Mouse (Mus musculus): ENCODE results near the gene 1700029P11Rik. TPM values are rescaled to one million over a fixed set of nuclear protein-coding genes. Genes with fewer than 3 reads are reported as not detected.
A peak's percentile ranks its signal among the peaks of the same experiment; 100 is the strongest.

1700029P11Rik gene
- polyA plus RNA-seq (2015; fragmentation: Nextera tagmentation; extraction: Ambion mirVana): not detected in 2 replicates

DNA sequence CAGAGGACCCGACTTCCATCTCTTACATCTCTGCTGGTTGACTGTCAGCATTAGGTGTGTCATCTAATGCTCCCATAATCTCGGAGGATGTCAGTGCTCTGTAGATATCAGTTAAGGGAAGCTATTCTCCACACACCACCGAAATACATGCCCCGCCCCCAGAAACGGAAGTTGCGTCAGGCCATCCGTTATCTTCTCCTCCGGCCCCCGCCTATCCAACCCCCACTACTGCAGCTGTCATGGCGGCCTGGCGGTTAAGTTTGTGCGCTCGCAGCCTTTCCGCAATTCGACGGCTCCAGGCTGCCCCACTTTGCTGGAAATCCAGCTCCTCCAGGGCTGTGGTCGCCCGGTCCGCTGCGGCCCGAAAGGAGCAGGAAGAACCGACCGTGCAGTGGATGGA lies at the start of gene 1700029P11Rik:
Gene 1700029P11Rik, plus strand, starts transcription at position 220 of the 400 bp plus-strand sequence.
- no peaks in the 10 kb centered on the region for H3K9me3 ChIP-seq
- H3K27me3 ChIP-seq: no peaks in the 10 kb centered on the region
- H3K4me3 ChIP-seq: no peak within 1 kb of the TSS
- no peak within 1 kb of the TSS for H3K4me2 ChIP-seq
- no peak within 1 kb of the TSS for H3K27ac ChIP-seq
- no peaks in the 10 kb centered on the region for H3K4me1 ChIP-seq (replicated peaks)
- H3K9ac ChIP-seq: no peak within 1 kb of the TSS
- ATAC-seq (ENCODE audit: low FRiP score): no peak
- no peaks in the 10 kb centered on the region for H3K36me3 ChIP-seq
- 96% methylated on average over 23 of the region's 23 CpGs for WGBS

DNA sequence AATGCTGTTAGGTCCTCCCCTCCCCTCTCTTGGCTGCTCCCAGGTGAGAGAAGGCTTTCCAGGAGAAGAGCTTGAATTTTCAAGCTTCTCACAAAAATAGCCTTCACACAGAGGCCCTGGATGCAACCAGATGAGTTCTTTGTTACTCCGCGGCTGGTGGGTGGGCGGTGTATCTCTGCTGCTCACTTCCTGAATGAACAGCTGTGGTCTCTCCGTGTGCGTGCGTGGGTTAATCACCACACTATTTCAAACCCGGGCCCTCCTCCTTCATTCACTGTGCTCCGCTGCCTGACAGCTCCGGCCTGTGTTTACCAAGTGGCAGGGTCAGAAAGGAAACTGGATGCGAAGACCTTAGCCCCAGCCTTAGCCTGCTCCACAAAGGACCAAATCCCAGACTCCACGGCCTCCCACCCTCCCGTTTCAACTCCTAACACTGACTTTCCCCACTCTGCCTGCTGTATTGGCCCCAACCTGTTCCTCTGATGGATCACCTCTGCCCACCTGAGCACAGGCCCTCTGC lies 47.3 kb upstream of the 1700029P11Rik start:
- no peak for ATAC-seq (ENCODE audit: low FRiP score)
- Histone ChIP-seq H3K27ac (no peak overlapping the region), H3K36me3 (no peaks in the 10 kb centered on the region), H3K9ac (no peak overlapping the region), H3K4me1 (replicated peaks) (peaks cover 26% of the 10 kb centered on the region), H3K9me3 (no peaks in the 10 kb centered on the region), H3K4me3 (no peak overlapping the region), H3K4me2 (no peak overlapping the region), H3K27me3 (no peaks in the 10 kb centered on the region)
- 37% methylated on average over 12 of the region's 12 CpGs for WGBS

DNA sequence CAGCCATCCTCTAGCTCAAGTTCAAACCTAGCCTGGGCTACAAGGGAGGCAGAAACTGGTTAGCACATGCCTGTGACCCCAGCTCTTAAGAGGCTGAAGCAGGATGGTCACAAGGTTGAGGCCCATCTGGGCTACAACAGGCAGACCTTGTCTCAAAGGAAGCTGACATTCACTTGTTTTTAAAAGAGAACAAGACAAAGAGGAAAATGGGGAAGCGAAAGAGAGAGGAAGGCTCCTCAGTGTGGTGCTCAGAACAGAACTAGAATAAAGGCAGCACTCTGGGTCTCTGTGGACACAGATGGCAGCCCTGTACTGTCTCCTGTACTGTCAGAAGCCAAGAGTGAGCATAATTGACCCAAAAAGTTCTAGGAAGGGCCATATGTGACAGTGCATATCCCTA lies 46.4 kb upstream of the 1700029P11Rik start:
- 81% methylated on average over 1 of the region's 1 CpGs for WGBS
- Histone ChIP-seq H3K4me3 (no peak overlapping the region), H3K9ac (no peak overlapping the region), H3K27me3 (no peaks in the 10 kb centered on the region), H3K36me3 (no peaks in the 10 kb centered on the region), H3K4me1 (replicated peaks) (peaks cover 36% of the 10 kb centered on the region), H3K27ac (no peak overlapping the region), H3K9me3 (no peaks in the 10 kb centered on the region), H3K4me2 (no peak overlapping the region)
- no peak for ATAC-seq (ENCODE audit: low FRiP score)

DNA sequence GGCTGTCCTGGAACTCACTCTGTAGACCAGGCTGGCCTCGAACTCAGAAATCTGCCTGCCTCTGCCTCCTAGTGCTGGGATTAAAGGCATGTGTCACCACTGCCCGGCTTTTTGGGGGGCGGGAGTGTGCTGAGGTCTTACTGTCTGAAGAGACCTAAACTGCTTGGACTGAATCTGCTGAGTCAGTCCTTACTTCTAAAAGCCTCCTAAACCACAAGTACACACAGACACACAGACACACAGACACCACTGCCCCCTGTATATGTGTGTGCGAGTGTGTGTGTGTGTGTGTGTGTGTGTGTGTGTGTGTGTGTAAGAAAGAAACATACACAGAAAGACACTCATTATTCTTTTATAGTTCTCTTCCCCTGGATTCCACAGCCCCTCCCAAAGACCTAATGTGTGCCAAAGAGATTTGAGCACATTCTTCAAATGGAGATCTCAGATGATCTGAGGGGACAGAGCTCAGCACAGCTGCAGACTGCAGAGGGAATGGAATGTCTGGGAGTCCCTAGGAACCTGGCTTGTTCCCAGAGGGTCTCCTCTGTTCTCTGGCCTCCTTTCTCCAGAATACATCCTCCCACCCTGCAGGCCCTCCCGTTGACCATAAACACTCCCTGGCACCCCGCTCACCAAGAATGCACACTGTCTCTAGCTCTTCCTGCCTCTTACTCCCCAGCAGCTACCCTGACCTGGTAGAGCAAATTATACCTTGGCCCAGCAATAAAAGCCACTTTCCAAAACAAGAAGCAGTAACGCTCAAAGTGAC lies 44.3 kb upstream of the 1700029P11Rik start:
- H3K4me1 ChIP-seq (replicated peaks): peaks cover 43% of the 10 kb centered on the region
- peak overlapping the region; percentile 87 for H3K9ac ChIP-seq
- peak overlapping the region; percentile 79 for H3K4me2 ChIP-seq
- no peaks in the 10 kb centered on the region for H3K27me3 ChIP-seq
- peak overlapping the region; percentile 64 for H3K4me3 ChIP-seq
- ATAC-seq (ENCODE audit: low FRiP score): peak; percentile 22; the same call in 1 of the 2 replicates
- WGBS: 58% methylated on average over 7 of the region's 7 CpGs
- peak overlapping the region; percentile 95 for H3K27ac ChIP-seq
- peaks cover 10% of the 10 kb centered on the region for H3K36me3 ChIP-seq
- no peaks in the 10 kb centered on the region for H3K9me3 ChIP-seq

DNA sequence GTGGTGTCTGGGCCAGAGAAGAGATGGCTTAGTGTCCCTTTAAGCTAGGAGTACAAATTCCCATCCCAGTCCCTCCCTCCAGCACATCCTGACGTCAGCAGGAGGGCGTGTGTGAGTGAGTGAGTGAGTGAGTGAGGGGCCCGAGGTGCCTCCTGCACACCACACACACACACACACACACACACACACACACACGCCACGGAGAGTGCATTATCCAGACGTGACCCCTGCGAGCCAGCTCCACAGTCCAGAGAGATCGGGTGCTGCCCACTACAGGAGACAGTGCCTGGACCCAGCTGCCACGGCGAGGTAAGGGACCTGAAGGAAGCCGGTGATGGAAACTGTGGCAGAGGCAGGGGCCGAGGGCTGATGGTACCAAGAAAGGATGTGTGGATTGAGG lies 43.7 kb upstream of the 1700029P11Rik start, which contains the start of gene Csdc2:
Gene Csdc2, plus strand, starts transcription at position 81 of the 400 bp plus-strand sequence.
- Histone ChIP-seq H3K9me3 (no peaks in the 10 kb centered on the region), H3K4me1 (replicated peaks) (peaks cover 43% of the 10 kb centered on the region), H3K27ac (peak within 1 kb of the TSS; percentile 95), H3K27me3 (no peaks in the 10 kb centered on the region), H3K4me3 (peak within 1 kb of the TSS; percentile 64), H3K4me2 (peak within 1 kb of the TSS; percentile 79), H3K36me3 (peaks cover 10% of the 10 kb centered on the region), H3K9ac (peak within 1 kb of the TSS; percentile 87)
- 0% methylated on average over 12 of the region's 12 CpGs for WGBS
- ATAC-seq (ENCODE audit: low FRiP score): peak; percentile 78

DNA sequence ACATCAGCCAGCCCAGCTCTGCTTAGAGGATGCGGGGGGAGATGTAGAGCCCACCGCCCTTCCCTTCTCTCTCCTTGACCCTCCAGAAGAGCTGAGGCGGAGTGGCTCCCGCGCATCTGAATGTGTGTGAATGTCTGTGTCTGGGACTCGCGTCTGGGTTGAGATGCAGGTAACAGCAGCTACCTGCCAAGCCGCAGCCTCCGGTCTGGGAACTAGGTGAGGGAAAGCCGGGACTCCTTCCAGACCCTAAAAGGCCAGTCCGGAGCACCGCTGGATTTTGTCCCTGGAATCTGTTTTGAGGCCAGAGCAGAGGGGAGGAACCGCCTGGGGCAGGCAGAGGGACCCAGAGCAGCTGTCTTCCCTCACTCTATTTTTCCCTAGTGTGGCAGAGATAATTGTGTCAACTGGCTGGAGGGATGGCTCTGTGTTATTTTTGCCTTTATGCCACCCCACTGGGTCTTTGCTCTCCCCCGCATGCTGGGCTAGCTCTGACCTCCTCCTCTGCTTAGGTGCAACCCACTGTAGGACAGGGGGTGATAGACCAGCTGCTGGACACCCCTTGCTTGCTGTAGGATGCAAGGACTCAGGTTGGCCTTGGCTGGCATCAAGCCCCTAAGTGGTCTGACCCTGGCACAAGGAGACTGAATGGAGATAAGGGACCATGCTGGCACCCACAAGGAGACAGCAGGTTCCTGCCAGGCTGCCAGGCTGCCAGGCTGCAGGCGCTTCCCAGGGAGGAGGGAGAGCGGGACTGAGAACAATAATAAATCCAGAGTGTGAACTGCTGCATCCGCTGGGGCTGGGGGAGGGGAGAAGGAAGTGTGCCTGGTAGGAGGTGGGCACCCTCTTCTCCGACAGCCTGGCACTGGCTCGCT lies 43.0 kb upstream of the 1700029P11Rik start:
- Histone ChIP-seq H3K4me2 (peak overlapping the region; percentile 79), H3K4me3 (peak overlapping the region; percentile 64), H3K9ac (peak overlapping the region; percentile 87), H3K9me3 (no peaks in the 10 kb centered on the region), H3K4me1 (replicated peaks) (peaks cover 45% of the 10 kb centered on the region), H3K27me3 (no peaks in the 10 kb centered on the region), H3K36me3 (peaks cover 10% of the 10 kb centered on the region), H3K27ac (peak overlapping the region; percentile 95)
- peak; percentile 44 for ATAC-seq (ENCODE audit: low FRiP score)
- WGBS: 6% methylated on average over 19 of the region's 19 CpGs

DNA sequence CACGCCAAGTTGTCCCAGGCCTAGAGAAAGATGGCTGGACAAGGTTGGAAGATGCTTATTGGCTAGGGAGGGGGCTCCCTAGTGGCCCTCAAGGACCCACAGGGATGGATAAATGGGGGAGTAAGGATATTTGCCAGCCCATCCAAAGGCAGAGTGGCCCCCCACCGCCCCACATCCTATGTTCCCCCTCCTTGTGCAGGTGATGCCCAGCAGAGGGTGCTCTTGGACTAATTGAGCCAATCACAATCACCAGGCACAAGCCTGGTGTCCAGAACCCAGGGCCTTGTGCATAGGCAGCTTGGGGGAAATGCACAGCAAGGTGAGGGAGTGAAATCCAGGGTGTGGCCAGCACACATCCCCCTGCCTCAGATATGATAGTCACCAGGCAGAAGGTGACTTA lies 42.1 kb upstream of the 1700029P11Rik start:
- Histone ChIP-seq H3K27ac (peak overlapping the region; percentile 95), H3K4me2 (peak overlapping the region; percentile 79), H3K9me3 (no peaks in the 10 kb centered on the region), H3K4me1 (replicated peaks) (peaks cover 42% of the 10 kb centered on the region), H3K4me3 (peak overlapping the region; percentile 64), H3K36me3 (peaks cover 10% of the 10 kb centered on the region), H3K9ac (peak overlapping the region; percentile 87), H3K27me3 (no peaks in the 10 kb centered on the region)
- WGBS: 28% methylated on average over 2 of the region's 2 CpGs
- ATAC-seq (ENCODE audit: low FRiP score): peak; percentile 35; the same call in 1 of the 2 replicates

DNA sequence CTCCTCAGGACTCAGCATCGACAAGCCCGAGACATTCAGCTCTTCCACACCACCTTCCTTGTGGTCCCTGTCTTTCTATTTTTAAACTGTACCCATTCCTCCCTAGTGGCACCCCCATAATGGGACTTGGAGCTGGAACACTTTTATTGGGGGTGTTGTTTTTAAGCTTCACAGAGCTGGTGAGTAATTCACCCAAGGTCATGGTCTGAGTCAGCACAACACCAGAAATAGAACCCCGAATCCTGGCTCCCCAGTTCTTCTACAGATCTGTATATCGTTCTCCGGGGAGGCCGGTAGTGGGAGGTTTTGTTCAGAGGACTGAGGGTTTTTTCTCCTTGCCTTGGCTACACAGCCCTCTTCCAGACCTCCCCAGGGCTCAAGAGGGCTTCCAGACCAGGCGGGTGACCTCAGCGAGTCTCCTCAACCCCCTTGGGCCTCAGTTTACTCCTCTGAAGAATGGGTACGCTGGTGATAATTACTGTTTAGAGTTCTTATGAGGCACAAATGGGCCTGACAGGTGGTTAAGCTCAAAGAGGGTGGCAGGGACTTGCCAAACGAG lies 41.1 kb upstream of the 1700029P11Rik start:
- H3K4me3 ChIP-seq: no peak overlapping the region
- 0 out of 2 replicates have a peak overlapping the region, but pooled peaks have one; percentile 19 for H3K9ac ChIP-seq
- H3K36me3 ChIP-seq: peaks cover 10% of the 10 kb centered on the region
- ATAC-seq (ENCODE audit: low FRiP score): no peak
- H3K9me3 ChIP-seq: no peaks in the 10 kb centered on the region
- H3K4me2 ChIP-seq: peak overlapping the region; percentile 79; the same call in 1 of the 2 replicates
- no peak overlapping the region for H3K27ac ChIP-seq
- 89% methylated on average over 10 of the region's 10 CpGs for WGBS
- H3K4me1 ChIP-seq (replicated peaks): peaks cover 46% of the 10 kb centered on the region
- H3K27me3 ChIP-seq: no peaks in the 10 kb centered on the region

DNA sequence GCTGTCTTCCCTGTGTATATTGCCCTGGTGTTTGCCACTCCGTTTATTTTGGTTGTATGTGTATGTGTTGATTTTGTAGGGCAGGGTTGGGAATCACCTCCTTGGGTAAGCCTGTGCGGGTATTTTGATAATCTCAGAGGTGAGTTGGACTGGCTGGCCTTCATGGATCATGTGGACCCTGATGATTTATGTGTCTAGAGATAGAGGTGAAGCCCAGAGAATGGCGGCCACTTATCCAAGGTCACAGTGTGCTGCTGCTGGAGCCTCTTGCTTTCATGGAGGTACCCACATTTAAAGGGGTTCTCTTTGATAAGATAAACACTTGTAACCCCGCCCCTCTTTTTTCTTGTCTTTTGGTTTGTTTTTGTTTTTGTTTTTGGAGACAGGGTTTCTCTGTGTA lies 40.6 kb upstream of the 1700029P11Rik start:
- ATAC-seq (ENCODE audit: low FRiP score): no peak
- H3K9ac ChIP-seq: no peak overlapping the region
- no peak overlapping the region for H3K4me2 ChIP-seq
- no peak overlapping the region for H3K27ac ChIP-seq
- no peaks in the 10 kb centered on the region for H3K27me3 ChIP-seq
- WGBS: 91% methylated on average over 4 of the region's 4 CpGs
- peaks cover 10% of the 10 kb centered on the region for H3K36me3 ChIP-seq
- H3K9me3 ChIP-seq: no peaks in the 10 kb centered on the region
- no peak overlapping the region for H3K4me3 ChIP-seq
- peaks cover 46% of the 10 kb centered on the region for H3K4me1 ChIP-seq (replicated peaks)

DNA sequence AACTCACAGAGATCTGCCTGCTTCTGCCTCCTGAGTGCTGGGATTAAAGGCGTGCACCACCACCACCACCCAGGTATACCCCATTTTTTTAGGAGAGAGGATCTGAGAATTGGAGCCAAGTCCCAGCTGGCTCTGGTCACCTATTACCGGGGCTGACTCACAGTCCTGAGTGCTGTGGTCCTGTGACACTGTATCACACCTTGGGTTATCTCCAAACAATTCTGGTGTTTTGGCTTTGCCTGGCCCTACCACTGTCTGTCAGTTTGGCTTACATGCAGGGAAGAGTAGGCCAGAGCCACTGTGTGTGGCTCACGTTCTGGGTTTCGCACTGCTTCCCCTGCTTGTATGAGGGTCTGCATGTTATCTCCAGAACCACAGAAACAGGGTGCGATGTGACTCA lies 40.1 kb upstream of the 1700029P11Rik start:
- Histone ChIP-seq H3K36me3 (peaks cover 10% of the 10 kb centered on the region), H3K27me3 (no peaks in the 10 kb centered on the region), H3K4me1 (replicated peaks) (peaks cover 46% of the 10 kb centered on the region), H3K27ac (no peak overlapping the region), H3K4me3 (no peak overlapping the region), H3K9me3 (no peaks in the 10 kb centered on the region), H3K9ac (no peak overlapping the region), H3K4me2 (no peak overlapping the region)
- ATAC-seq (ENCODE audit: low FRiP score): no peak
- WGBS: 91% methylated on average over 5 of the region's 5 CpGs

DNA sequence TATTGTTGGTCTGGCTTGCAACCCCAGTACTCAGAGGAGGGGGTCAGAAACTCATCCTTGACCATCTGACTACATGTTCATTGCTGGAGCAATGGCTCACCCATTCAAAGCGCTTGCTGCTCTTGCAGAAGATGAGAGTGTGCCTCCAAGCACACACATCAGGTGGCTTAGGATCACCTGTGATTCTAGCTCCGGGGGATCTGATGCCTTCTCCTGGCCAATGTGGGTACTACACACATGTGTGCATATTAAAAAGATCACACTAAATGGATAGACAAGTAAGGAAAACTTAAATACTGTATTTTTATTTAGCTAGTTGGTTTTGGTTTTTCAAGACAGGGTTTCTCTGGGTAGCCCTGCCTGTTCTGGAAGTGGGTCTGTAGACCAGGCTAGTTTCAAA lies 39.3 kb upstream of the 1700029P11Rik start:
- Histone ChIP-seq H3K9me3 (no peaks in the 10 kb centered on the region), H3K36me3 (peaks cover 10% of the 10 kb centered on the region), H3K4me1 (replicated peaks) (peaks cover 47% of the 10 kb centered on the region), H3K4me2 (no peak overlapping the region), H3K9ac (no peak overlapping the region), H3K27ac (no peak overlapping the region), H3K4me3 (no peak overlapping the region), H3K27me3 (no peaks in the 10 kb centered on the region)
- 94% methylated on average over 2 of the region's 2 CpGs for WGBS
- ATAC-seq (ENCODE audit: low FRiP score): no peak

Measured in hindbrain, embryonic 13.5 days (tissue).